Mouse (Mus musculus) stomach, postnatal 0 days (tissue): ENCODE data around the gene Pawr. TPM values are rescaled to one million over a fixed set of nuclear protein-coding genes. Genes with fewer than 3 reads are reported as not detected.

Experiments
- ATAC-seq: fragments of 200-750 bp; cut with Nextera tagmentation; 2 replicates; pipeline ENCODE4 v1.8.0; 2017; ENCODE audit not compliant: low FRiP score, low TSS enrichment
- DNase-seq: peaks from one replicate; pipeline ENCODE4 v3.0.0-alpha.2; 2016; ENCODE audit warnings: low spot score
- H3K27ac ChIP-seq: fragments of 300-500 bp; sonication (generic); replicated peaks from 2 replicates; pipeline ENCODE4 v1.5.1; 2014; ENCODE audit warnings: mild to moderate bottlenecking, control low read depth
- H3K27me3 ChIP-seq: fragments of 300-500 bp; sonication (generic); 2 replicates; pipeline ENCODE4 v1.6.1; 2014; ENCODE audit warnings: low read length; ENCODE audit not compliant: control insufficient read depth, insufficient read depth
- H3K36me3 ChIP-seq: fragments of 300-500 bp; sonication (generic); 2 replicates; pipeline ENCODE4 v1.6.1; 2014; ENCODE audit warnings: low read length, mixed read lengths; ENCODE audit not compliant: control insufficient read depth, insufficient read depth
- H3K4me1 ChIP-seq: fragments of 300-500 bp; sonication (generic); replicated peaks from 2 replicates; pipeline ENCODE4 v1.6.1; 2014; ENCODE audit warnings: antibody characterized with exemption; ENCODE audit not compliant: control insufficient read depth, insufficient read depth
- H3K4me2 ChIP-seq: fragments of 300-500 bp; sonication (generic); replicated peaks from 2 replicates; pipeline ENCODE4 v1.6.1; 2014; ENCODE audit warnings: low read depth, mild to moderate bottlenecking, control low read depth, moderate library complexity
- H3K4me3 ChIP-seq: fragments of 300-500 bp; sonication (generic); 2 replicates; pipeline ENCODE4 v1.5.1; 2014; ENCODE audit warnings: low read depth, low read length, control low read depth
- H3K9ac ChIP-seq: fragments of 300-500 bp; sonication (generic); 2 replicates; pipeline ENCODE4 v1.6.1; 2014; ENCODE audit warnings: mild to moderate bottlenecking, low read length, control low read depth, mixed read lengths
- H3K9me3 ChIP-seq: fragments of 300-500 bp; sonication (generic); 2 replicates; pipeline ENCODE4 v1.6.1; 2016; ENCODE audit warnings: low read length; ENCODE audit not compliant: control insufficient read depth
- CTCF ChIP-seq: IDR thresholded peaks from 2 replicates; pipeline ENCODE4 v1.5.1; 2016; ENCODE audit warnings: antibody characterized with exemption, low read depth, mild to moderate bottlenecking, moderate library complexity
- EP300 ChIP-seq: optimal IDR thresholded peaks from 2 replicates; pipeline ENCODE3; 2016; ENCODE audit warnings: antibody characterized with exemption
- WGBS: fragments of 180-500 bp; shearing (Covaris S2); extraction: QIAGEN DNeasy Blood & Tissue Kit; methylation state at CpG from one replicate; pipeline ENCODE4 v1.1.7; 2014; 5-methylcytosine and 5-hydroxymethylcytosine counted together
- polyA plus RNA-seq: library from polyadenylated mRNA; unstranded; fragments of >200 nt; fragmentation: Nextera tagmentation; extraction: Ambion mirVana; gene quantifications from 2 replicates; pipeline ENCODE4 v1.2.1, GENCODE M21; 2015

Gene Pawr
- polyA plus RNA-seq, 1 experiment from 2014 or later: 14.7 TPM

DNA sequence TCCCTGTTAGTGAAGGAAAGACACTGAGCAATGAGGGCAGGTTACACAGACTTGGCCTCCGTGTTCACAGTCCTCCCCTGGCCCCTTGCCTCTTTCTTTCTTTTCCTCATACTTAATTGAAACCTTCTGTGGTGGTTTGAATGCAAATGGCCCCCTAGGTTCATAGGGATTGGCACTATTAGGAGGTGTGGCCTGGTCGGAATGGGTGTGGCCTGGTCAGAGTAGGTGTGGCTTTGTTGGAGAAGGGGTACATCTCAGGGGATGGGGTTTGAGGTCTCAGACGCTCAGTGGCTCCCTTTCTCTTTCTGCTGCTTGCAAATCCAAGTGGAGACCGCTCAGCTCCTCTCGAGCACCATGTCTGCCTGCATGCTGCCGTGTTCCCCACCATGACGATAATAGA lies 37.2 kb upstream of the Pawr start:
- 85% methylated on average over 7 of the region's 7 CpGs for WGBS
- Histone ChIP-seq H3K27me3 (no peaks in the 10 kb centered on the region), H3K4me3 (no peak overlapping the region), H3K4me2 (no peak overlapping the region), H3K9me3 (no peaks in the 10 kb centered on the region), H3K9ac (no peak overlapping the region), H3K4me1 (no peaks in the 10 kb centered on the region), H3K27ac (no peak overlapping the region), H3K36me3 (no peaks in the 10 kb centered on the region)
- TF ChIP-seq CTCF: no peak
- no peak for TF ChIP-seq EP300
- ATAC-seq: no peak
- no peak for DNase-seq

DNA sequence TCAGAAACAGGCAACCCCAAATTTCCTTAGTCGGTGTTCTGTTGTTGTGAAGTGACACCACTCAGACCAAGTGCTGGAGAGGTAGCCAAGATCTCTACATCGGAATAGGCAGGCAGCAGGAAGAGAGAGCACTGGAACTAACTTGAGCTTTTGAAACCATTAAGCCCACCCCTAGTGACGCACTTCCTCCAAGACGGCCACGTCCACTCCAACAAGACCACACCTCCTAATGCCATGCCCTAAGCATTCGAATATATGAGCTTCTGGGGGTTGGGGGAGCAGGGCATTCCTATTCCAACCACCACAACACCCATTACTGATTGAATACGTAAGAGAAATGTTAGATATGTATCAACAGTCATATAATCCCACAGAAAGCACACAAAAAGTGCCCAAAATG lies 35.5 kb upstream of the Pawr start:
- no peak for DNase-seq
- Histone ChIP-seq H3K9ac (no peak overlapping the region), H3K4me2 (no peak overlapping the region), H3K27me3 (no peaks in the 10 kb centered on the region), H3K4me1 (no peaks in the 10 kb centered on the region), H3K36me3 (no peaks in the 10 kb centered on the region), H3K4me3 (no peak overlapping the region), H3K9me3 (no peaks in the 10 kb centered on the region), H3K27ac (no peak overlapping the region)
- WGBS: 87% methylated on average over 7 of the region's 7 CpGs
- TF ChIP-seq CTCF: no peak
- TF ChIP-seq EP300: no peak
- ATAC-seq: no peak

DNA sequence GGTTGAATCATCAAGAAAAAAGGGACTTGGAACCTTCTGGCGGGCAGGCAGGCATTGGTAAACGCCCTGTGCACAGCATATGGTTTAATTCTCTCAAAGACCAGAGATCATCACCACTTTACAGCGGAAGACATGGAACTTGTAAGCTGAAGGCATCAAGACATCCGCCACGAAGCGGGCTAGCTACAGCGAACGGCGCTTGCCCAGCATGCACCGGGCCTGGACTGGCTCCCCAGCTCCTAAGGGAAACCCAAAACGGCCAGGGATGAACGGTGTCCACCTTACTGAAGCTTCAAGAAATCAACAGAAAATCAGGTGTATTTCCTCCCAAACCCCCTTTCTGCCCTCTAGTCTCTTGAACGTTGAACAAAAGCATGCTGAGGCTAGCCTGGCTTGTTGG lies 33.7 kb upstream of the Pawr start:
- H3K4me2 ChIP-seq: no peak overlapping the region
- ATAC-seq (no peak), DNase-seq (no peak)
- no peaks in the 10 kb centered on the region for H3K27me3 ChIP-seq
- TF ChIP-seq EP300 (no peak), CTCF (no peak)
- H3K4me3 ChIP-seq: no peak overlapping the region
- 92% methylated on average over 13 of the region's 13 CpGs for WGBS
- H3K9ac ChIP-seq: no peak overlapping the region
- no peaks in the 10 kb centered on the region for H3K9me3 ChIP-seq
- H3K27ac ChIP-seq: no peak overlapping the region
- H3K4me1 ChIP-seq: no peaks in the 10 kb centered on the region
- no peaks in the 10 kb centered on the region for H3K36me3 ChIP-seq

DNA sequence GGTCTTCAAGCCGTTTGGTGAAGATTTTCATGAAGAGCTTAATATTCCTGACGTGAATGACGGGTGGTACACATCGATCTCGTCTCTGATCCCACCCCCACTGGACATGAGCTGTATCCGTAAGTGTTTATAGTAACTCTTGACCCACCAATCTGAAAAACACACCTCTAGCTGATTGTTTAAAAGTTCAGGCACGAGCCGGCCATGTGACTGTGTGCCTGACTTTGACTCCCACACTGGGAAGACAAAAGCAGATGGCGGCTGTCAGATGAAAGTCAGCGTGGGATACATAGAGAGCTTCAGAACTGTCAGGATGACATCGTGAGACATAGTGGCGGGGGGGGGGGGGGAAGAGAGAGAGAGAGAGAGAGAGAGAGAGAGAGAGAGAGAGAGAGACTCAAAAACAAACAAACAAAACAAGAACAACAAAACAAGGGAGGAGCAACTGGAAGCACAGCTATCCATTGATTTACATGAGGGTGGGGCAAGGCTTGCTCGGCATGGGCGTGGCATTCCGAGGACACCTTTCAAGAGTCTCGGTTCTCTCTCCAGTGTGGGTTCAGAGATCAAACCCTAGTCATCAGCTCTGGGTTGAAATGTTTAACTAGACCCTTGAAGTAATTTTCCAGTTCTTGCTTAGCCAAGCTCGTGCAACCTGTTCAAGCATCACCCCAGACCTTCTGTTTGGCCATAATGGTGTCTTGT lies 32.9 kb upstream of the Pawr start:
- Histone ChIP-seq H3K36me3 (no peaks in the 10 kb centered on the region), H3K27ac (no peak overlapping the region), H3K4me2 (no peak overlapping the region), H3K4me3 (no peak overlapping the region), H3K9ac (no peak overlapping the region), H3K27me3 (no peaks in the 10 kb centered on the region), H3K4me1 (no peaks in the 10 kb centered on the region), H3K9me3 (no peaks in the 10 kb centered on the region)
- ATAC-seq (no peak), DNase-seq (no peak)
- 70% methylated on average over 16 of the region's 17 CpGs for WGBS
- TF ChIP-seq EP300: no peak
- TF ChIP-seq CTCF: no peak

DNA sequence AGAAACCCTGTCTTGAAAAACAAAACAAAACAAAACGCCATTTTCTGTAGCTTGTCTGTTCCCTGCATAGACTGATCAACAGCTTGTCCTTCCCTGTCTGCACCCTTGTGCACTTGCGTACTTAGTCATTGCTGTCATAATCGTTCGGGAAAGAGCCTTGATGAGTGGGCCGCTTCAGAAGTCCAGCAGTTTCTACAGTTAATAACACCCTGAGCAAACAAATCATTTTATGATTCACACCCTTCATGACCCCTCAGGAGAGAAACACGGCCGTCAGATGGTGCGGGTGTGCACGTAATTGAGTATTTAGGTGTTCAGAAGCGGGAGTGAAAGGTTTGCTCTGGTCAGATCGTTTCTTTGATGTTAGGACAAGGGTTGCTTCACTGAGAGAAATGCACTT lies 32.1 kb upstream of the Pawr start:
- Histone ChIP-seq H3K4me3 (no peak overlapping the region), H3K27me3 (no peaks in the 10 kb centered on the region), H3K27ac (0 out of 2 replicates have a peak overlapping the region, but pooled peaks have one; percentile 24), H3K4me1 (no peaks in the 10 kb centered on the region), H3K36me3 (no peaks in the 10 kb centered on the region), H3K9ac (no peak overlapping the region), H3K4me2 (no peak overlapping the region), H3K9me3 (no peaks in the 10 kb centered on the region)
- ATAC-seq: peak; percentile 79
- peak; percentile 22 for DNase-seq
- 52% methylated on average over 11 of the region's 11 CpGs for WGBS
- no peak for TF ChIP-seq CTCF

DNA sequence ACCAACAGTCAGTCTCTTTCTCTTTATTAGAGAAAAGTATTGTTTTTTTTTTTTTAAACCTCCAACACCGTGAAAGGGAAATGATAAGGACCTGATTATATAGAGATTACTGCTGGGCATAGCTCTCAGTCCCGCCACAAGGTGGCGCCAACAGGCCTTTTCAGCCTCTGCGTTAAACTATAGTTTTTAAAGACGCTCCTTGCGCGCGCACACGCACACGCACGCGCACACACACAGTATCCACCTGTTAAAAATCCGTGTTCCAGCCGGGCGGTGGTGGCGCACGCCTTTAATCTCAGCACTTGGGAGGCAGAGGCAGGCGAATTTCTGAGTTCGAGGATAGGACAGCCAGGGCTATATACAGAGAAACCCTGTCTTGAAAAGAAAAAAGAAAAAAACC lies 31.1 kb upstream of the Pawr start:
- 12% methylated on average over 19 of the region's 19 CpGs for WGBS
- H3K4me2 ChIP-seq: 0 out of 2 replicates have a peak overlapping the region, but pooled peaks have one; percentile 23
- H3K27ac ChIP-seq: no peak overlapping the region
- H3K4me3 ChIP-seq: no peak overlapping the region
- ATAC-seq (peak; percentile 76), DNase-seq (peak; percentile 85)
- no peaks in the 10 kb centered on the region for H3K36me3 ChIP-seq
- H3K27me3 ChIP-seq: no peaks in the 10 kb centered on the region
- H3K4me1 ChIP-seq: no peaks in the 10 kb centered on the region
- TF ChIP-seq EP300: no peak
- TF ChIP-seq CTCF: peak; percentile 89
- no peak overlapping the region for H3K9ac ChIP-seq
- H3K9me3 ChIP-seq: no peaks in the 10 kb centered on the region
